Mouse (Mus musculus): ENCODE measurements around the gene Pald1.
A peak's percentile ranks its signal among the peaks of the same experiment; 100 is the strongest.

Gene Pald1

DNA sequence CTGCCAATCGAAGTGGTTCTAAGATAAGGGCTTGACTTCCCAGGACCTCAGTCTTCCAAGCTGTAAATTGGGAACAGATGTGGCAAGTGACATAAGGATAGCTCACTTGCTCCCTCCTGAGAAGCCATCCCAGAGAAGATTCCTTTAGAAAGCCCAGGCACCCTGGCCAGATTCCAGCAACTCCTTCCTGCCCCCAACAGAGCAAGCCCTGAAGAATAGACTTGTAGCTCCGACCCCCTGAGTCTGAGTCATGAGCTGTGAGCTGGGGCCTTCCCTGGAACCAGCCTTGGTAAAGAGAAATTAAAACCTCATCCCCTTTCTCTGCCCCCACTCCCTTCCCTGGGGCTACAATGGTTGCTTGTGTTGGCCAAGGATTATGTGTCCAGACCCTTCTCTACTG, 108.8 kb downstream of the Pald1 start:
- DNase-seq: no peak

DNA sequence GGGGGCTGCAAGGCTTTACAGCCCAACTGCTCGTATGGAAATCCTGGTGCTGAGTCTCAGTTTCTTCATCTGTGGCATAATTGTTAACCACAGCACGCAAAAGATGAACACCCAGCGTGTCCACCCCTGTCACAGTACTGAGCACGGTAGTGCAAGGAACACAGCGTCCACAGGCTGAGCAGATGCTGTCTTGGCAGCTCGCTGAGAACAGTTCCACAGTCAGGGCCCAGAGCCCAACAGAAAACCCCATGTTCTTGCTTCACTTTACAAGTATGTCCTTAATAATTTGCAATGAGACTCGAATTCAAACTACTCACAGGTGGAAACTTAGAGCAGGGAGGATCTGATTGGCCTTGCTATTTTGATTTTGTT, 109.5 kb downstream of the Pald1 start:
- no peak for DNase-seq

DNA sequence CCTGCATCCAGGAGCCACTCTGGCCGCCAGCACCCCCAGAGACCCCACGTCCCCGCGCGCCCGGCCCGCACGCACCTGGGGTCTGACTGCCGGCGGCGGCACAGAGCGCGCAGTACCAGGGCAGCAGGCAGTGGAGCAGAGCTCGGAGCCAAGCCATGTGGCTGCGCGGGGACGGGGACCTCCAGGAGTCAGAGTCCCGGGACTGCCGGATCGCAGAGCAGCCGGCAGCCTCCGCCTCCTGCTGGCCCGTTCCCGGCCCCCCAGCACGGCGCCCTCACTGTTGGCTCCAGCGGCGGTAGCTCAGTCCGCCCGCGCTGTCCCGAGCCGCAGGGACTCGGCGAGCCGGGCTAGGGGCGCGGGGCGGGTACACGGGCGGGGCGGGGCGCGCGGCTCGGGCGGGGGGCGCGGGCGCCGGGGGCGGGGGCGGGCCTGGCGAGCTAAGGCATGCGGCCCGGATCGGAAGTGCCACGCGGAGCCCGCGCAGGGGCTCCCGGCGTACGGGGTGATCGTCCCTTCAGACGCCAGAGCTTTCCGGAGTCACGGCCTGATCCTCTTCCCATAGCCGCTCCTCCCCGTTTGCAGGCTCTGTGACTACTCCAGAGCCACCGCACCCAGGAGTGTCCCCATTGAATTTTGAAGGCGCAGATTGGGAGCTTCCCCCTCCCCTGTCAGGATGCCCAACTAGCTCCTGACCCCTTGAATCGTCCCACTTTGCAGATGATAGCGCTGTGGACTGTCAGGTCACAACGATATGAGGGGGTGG, 110.1 kb downstream of the Pald1 start, which contains the start of gene Adamts14:
Gene Adamts14, minus strand, starts transcription at position 358 of the 763 bp plus-strand sequence.
- DNase-seq: peak; percentile 40 to 43

DNA sequence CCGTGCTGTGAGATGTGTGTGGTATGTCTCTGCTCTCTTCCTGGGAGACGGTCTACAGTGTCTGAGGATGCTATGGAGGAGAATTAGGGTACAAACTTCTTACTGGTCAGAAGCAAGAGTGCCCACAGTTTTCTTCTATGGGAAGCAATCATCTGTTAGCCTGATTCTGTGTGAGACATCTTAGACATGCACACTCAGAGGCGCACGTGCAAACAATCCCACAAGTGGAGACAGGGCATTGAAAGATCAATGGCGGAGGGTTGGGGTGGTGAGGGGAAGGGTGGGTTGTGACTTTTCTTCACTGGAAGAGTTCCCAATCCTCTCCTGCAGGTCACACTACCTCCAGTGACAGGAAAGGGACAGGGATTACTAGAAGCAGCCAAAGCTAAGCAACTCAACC, 110.7 kb downstream of the Pald1 start:
- DNase-seq: no peak

DNA sequence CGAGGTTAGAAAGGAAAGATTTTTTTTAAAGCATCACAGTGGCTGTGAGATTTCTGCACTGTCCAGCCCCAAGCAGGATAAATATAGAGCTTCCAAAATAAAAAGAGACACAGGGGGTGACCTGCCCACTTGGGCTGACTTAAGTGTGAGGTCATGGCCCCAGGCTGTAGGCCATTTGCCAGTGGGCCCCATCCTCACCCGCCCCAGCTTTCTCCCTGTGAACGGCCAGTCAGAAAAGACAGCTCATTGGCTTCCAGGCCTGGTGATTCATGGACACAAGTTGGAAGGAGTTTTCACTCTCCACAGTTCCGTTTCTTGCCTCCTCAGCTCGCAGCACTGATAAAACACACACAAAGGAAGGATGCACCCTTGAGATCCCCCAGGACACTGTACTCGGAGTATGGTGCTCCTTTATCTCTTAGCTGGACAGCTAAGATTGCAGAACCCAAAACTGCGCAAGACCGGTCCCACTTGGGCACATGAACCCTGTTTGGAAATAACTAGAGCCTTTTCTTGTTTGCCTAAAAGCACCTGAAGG, 111.2 kb downstream of the Pald1 start:
- no peak for DNase-seq

All from cerebellum, postnatal 14 days (tissue).